Mouse (Mus musculus) cerebellum, adult 2 months (tissue): ENCODE data around the gene Plxnb2.
A peak's percentile ranks its signal among the peaks of the same experiment; 100 is the strongest.

Source experiments
- CTCF ChIP-seq: fragments of 200-500 bp; IDR thresholded peaks from 2 replicates; pipeline ENCODE4 v1.5.1; 2011; ENCODE audit warnings: low read depth, mild to moderate bottlenecking, control low read depth, low read length, moderate library complexity, borderline replicate concordance; ENCODE audit not compliant: insufficient read depth
- POLR2A ChIP-seq: fragments of 200-500 bp; IDR thresholded peaks from 2 replicates; pipeline ENCODE4 v1.6.1; 2011; ENCODE audit warnings: low read length, control low read depth, borderline replicate concordance; ENCODE audit not compliant: insufficient read depth

DNA sequence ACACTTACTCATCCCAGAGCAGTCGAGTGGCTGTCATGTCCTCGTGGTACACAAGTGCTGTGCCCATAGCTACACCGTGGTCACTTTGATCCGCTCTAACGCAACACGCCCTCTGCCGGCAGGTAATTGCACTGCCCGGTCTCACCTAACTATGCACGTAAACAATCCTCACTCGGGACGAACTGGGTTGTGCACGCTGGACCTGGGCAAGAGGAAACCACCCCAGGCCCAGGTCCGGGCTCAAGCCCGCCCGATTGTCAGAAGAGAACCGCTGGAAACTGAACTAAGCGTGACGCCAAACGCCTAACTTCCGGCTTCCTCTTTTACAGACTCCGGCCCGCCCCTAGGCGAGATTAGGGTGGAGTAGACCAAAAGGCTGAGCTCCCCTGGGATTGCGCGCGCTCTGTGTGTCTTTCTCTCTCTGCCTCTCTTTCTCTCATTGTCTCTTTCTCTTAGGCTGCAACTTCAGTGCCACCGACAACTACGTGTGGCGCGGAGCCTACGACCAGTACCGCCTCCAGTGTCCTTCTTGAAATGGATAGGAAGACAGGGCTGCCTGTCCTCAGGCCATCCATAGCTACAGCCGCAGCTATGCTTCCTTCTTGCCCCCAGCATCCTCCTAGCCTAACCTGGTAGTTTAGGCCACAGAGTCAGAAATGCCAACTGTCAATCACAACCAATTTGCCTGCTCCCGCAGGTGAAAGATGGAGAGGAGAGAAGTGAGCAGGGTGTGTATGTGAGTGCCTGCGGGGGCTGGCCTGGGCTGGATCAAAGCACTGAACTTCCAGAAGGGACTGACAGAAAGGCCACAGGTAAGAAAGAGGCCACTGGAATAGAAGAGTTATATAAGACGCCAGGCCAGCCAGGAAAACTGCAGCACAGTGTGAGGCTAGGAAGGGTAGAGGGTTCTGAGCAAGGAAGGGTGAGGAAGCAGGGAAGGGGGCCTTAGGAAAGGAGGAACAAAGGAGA lies 51.9 kb downstream of the Plxnb2 start, which contains the start of gene Hdac10:
- peak; percentile 47 for TF ChIP-seq POLR2A
- peak; percentile 93 for TF ChIP-seq CTCF
